Mouse (Mus musculus): ENCODE measurements around the gene Lin54. TPM values are rescaled to one million over a fixed set of nuclear protein-coding genes. Genes with fewer than 3 reads are reported as not detected.

Gene Lin54
- total and polyA plus RNA-seq, 2 experiments from 2014 or later, result 7.2 to 14.2 TPM

DNA sequence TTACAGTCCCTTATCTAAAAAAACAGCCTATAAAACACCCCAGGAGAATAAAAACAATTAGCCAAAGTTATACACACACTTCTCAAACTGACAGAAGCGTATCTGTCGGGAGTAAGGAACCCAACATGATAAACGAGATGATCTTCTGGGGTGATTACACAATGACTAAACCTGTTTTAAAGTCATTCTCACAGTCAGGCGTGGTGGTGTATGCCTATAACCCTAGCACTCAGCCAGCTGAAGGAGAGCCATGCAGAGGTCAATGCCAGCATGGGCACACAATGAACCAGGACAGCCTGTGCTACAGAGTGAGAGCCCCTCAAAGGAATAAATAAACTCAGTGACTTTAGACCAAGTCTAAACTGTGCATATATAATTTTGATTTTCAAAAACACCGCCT is 92.0 kb downstream of the Lin54 start:
- peaks cover 25% of the 10 kb centered on the region for H3K36me3 ChIP-seq (ENCODE audit: insufficient read depth)
- H3K27ac ChIP-seq (ENCODE audit: low read depth, low read length), result no peak overlapping the region
- H3K4me1 ChIP-seq (ENCODE audit: insufficient read depth), result no peaks in the 10 kb centered on the region
- H3K9ac ChIP-seq, result no peak overlapping the region
- no peak for ATAC-seq
- WGBS, result 86% methylated on average over 5 of the region's 5 CpGs
- DNase-seq, result no peak
- no peak overlapping the region for H3K4me2 ChIP-seq (ENCODE audit: low read depth)
- H3K27me3 ChIP-seq (ENCODE audit: insufficient read depth, low read length), result no peaks in the 10 kb centered on the region
- H3K9me3 ChIP-seq (ENCODE audit: low read length), result no peaks in the 10 kb centered on the region
- no peak for TF ChIP-seq CTCF (IDR thresholded peaks at IDR 0.05; ENCODE audit: low read depth)
- H3K4me3 ChIP-seq (ENCODE audit: low read depth, low read length), result no peak overlapping the region

DNA sequence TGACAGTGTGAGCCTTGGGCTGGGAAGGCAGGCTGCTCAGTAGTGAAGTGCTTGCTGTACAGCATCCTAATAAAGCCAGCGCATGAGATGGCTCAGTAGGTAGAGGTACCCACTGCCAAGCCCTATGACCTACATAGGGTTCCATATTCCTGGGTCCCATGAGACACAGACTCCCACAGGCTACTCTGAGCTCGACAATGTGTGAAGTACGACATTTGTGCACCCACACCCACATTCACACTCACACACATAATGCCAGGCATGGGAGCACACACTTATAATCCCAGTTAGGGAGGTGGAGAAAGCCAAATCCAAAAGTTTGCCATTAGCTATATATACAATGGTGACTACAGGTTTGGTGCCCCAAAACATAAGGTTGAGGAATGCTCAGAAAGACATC is 103.7 kb downstream of the Lin54 start:
- no peak overlapping the region for H3K4me3 ChIP-seq (ENCODE audit: low read depth, low read length)
- no peaks in the 10 kb centered on the region for H3K27me3 ChIP-seq (ENCODE audit: insufficient read depth, low read length)
- peaks cover 76% of the 10 kb centered on the region for H3K36me3 ChIP-seq (ENCODE audit: insufficient read depth)
- H3K4me2 ChIP-seq (ENCODE audit: low read depth), result no peak overlapping the region
- DNase-seq, result no peak
- H3K9ac ChIP-seq, result no peak overlapping the region
- no peak for ATAC-seq
- WGBS, result 95% methylated on average over 3 of the region's 3 CpGs
- no peaks in the 10 kb centered on the region for H3K4me1 ChIP-seq (ENCODE audit: insufficient read depth)
- no peak for TF ChIP-seq CTCF (IDR thresholded peaks at IDR 0.05; ENCODE audit: low read depth)
- no peak overlapping the region for H3K27ac ChIP-seq (ENCODE audit: low read depth, low read length)
- H3K9me3 ChIP-seq (ENCODE audit: low read length), result no peaks in the 10 kb centered on the region

- DNase-seq (no peak), ATAC-seq (no peak)
- Histone ChIP-seq H3K36me3 (ENCODE audit: insufficient read depth) (peaks cover 89% of the 10 kb centered on the region), H3K4me3 (ENCODE audit: low read depth, low read length) (no peak overlapping the region), H3K4me2 (ENCODE audit: low read depth) (no peak overlapping the region), H3K27ac (ENCODE audit: low read depth, low read length) (no peak overlapping the region), H3K9me3 (ENCODE audit: low read length) (no peaks in the 10 kb centered on the region), H3K9ac (no peak overlapping the region), H3K27me3 (ENCODE audit: insufficient read depth, low read length) (no peaks in the 10 kb centered on the region), H3K4me1 (ENCODE audit: insufficient read depth) (no peaks in the 10 kb centered on the region)
- TF ChIP-seq CTCF (IDR thresholded peaks at IDR 0.05; ENCODE audit: low read depth), result no peak
- 66% methylated on average over 3 of the region's 3 CpGs for WGBS
Observed at GRCm38 (mm10) chr5:100393681-100394080, 106.8 kb downstream of the Lin54 start.

DNA sequence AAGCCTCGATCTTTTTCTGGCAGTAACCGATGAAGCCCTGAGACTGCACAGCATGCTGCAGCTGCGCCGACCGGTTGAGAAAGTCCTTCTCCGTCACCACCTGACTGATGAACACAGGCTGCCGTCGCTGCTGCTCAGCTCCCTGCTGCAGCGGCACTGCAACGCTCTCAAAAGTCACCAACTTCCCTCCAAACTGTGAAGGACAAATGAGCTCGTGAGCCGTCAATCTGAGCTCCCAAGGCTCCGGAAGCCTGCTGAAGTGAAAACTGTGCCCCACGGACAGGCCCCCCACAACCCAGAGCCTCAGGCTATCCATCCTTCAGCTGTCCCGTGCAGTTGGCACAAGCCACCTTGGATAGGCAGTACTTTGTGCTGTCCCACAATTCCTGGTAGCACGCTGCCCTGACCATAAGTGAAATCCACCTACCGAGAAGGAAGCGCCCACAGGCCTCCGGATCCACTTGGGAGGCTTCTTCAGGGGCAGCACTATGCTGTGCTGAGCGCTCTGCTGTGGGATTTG is 107.9 kb downstream of the Lin54 start:
- Histone ChIP-seq H3K9me3 (ENCODE audit: low read length) (no peaks in the 10 kb centered on the region), H3K4me1 (ENCODE audit: insufficient read depth) (no peaks in the 10 kb centered on the region), H3K27ac (ENCODE audit: low read depth, low read length) (no peak overlapping the region), H3K27me3 (ENCODE audit: insufficient read depth, low read length) (no peaks in the 10 kb centered on the region), H3K4me2 (ENCODE audit: low read depth) (no peak overlapping the region), H3K4me3 (ENCODE audit: low read depth, low read length) (no peak overlapping the region), H3K36me3 (ENCODE audit: insufficient read depth) (peaks cover 84% of the 10 kb centered on the region), H3K9ac (no peak overlapping the region)
- 91% methylated on average over 20 of the region's 20 CpGs for WGBS
- no peak for TF ChIP-seq CTCF (IDR thresholded peaks at IDR 0.05; ENCODE audit: low read depth)
- no peak for DNase-seq
- ATAC-seq, result no peak

Small RNAs within 50 kb of the gene (microRNA-seq; reads per million reads assigned to microRNA genes)
- gene Gm23222, result 0 reads per million in 2 experiments

Other genes with a start within 250 kb of the Lin54 start
- gene Sec31a, start 84.4 kb downstream of the Lin54 start, total RNA-seq (2014; rRNA removed), result 123 and 160 TPM in 2 replicates
- gene Sec31a, start 84.4 kb downstream of the Lin54 start, polyA plus RNA-seq (2015; fragmentation: Nextera tagmentation; extraction: Ambion mirVana), result 77.5 and 78.6 TPM in 2 replicates
- gene Cops4, start 17.7 kb upstream of the Lin54 start, total RNA-seq (2014; rRNA removed), result 136 and 159 TPM in 2 replicates
- 172 and 184 TPM in 2 replicates for gene Cops4, start 17.7 kb upstream of the Lin54 start, polyA plus RNA-seq (2015; fragmentation: Nextera tagmentation; extraction: Ambion mirVana)
- 0.38 and 3.5 TPM in 2 replicates for gene Plac8, start 71.6 kb upstream of the Lin54 start, total RNA-seq (2014; rRNA removed)
- 1.5 and 2.0 TPM in 2 replicates for gene Plac8, start 71.6 kb upstream of the Lin54 start, polyA plus RNA-seq (2015; fragmentation: Nextera tagmentation; extraction: Ambion mirVana)
- 77.0 and 81.3 TPM in 2 replicates for gene Coq2, start 174.5 kb upstream of the Lin54 start, total RNA-seq (2014; rRNA removed)
- 65.1 TPM in 2 replicates for gene Coq2, start 174.5 kb upstream of the Lin54 start, polyA plus RNA-seq (2015; fragmentation: Nextera tagmentation; extraction: Ambion mirVana)
- gene Hpse, start 219.1 kb upstream of the Lin54 start, total RNA-seq (2014; rRNA removed), result 0.92 and 1.1 TPM in 2 replicates
- 0.41 and 0.58 TPM in 2 replicates for gene Hpse, start 219.1 kb upstream of the Lin54 start, polyA plus RNA-seq (2015; fragmentation: Nextera tagmentation; extraction: Ambion mirVana)

All from forebrain, postnatal 0 days (tissue).